Mouse (Mus musculus) hindbrain, embryonic 14.5 days (tissue): Measurements from ENCODE around the gene Cep41. TPM values are rescaled to one million over a fixed set of nuclear protein-coding genes. Genes with fewer than 3 reads are reported as not detected.

Source experiments
- ATAC-seq: fragments of 200-750 bp; cut with Nextera tagmentation; 2 replicates; pipeline ENCODE4 v1.8.0; 2017; ENCODE audit warnings: moderate number of reproducible peaks, mild to moderate bottlenecking, moderate TSS enrichment, moderate library complexity; ENCODE audit not compliant: low FRiP score
- DNase-seq: peaks from one replicate; pipeline ENCODE4 v3.0.0-alpha.2; 2015; ENCODE audit warnings: low spot score
- H3K27ac ChIP-seq: fragments of 300-500 bp; sonication (generic); 2 replicates; pipeline ENCODE4 v1.5.1; 2014; ENCODE audit warnings: mild to moderate bottlenecking, moderate library complexity
- H3K27me3 ChIP-seq: fragments of 300-500 bp; sonication (generic); 2 replicates; pipeline ENCODE4 v1.6.1; 2014; ENCODE audit warnings: mild to moderate bottlenecking, low read length, mixed read lengths; ENCODE audit not compliant: control insufficient read depth, insufficient read depth
- H3K36me3 ChIP-seq: fragments of 300-500 bp; sonication (generic); replicated peaks from 2 replicates; pipeline ENCODE4 v1.6.1; 2014; ENCODE audit not compliant: control insufficient read depth, insufficient read depth
- H3K4me1 ChIP-seq: fragments of 300-500 bp; sonication (generic); replicated peaks from 2 replicates; pipeline ENCODE4 v1.6.1; 2014; ENCODE audit warnings: antibody characterized with exemption, low read length, mixed read lengths; ENCODE audit not compliant: control insufficient read depth, insufficient read depth
- H3K4me2 ChIP-seq: fragments of 300-500 bp; sonication (generic); replicated peaks from 2 replicates; pipeline ENCODE4 v1.6.1; 2014; ENCODE audit warnings: mild to moderate bottlenecking, moderate library complexity
- H3K4me3 ChIP-seq: fragments of 300-500 bp; sonication (generic); replicated peaks from 2 replicates; pipeline ENCODE4 v1.5.1; 2014; ENCODE audit warnings: mild to moderate bottlenecking, low read length
- H3K9ac ChIP-seq: fragments of 300-500 bp; sonication (generic); 2 replicates; pipeline ENCODE4 v1.6.1; 2014
- H3K9me3 ChIP-seq: fragments of 300-500 bp; sonication (generic); 2 replicates; pipeline ENCODE4 v1.6.1; 2016; ENCODE audit warnings: low read length; ENCODE audit not compliant: control insufficient read depth
- WGBS: fragments of 180-500 bp; shearing (Covaris S2); extraction: QIAGEN DNeasy Blood & Tissue Kit; methylation state at CpG from one replicate; pipeline ENCODE4 v1.1.7; 2014; 5-methylcytosine and 5-hydroxymethylcytosine counted together
- polyA plus RNA-seq: library from polyadenylated mRNA; unstranded; fragments of >200 nt; fragmentation: Nextera tagmentation; extraction: Ambion mirVana; gene quantifications from 2 replicates; pipeline ENCODE4 v1.2.1, GENCODE M21; 2014

Gene Cep41
- polyA plus RNA-seq, 1 experiment from 2014 or later = 12.2 TPM

GRCm38 (mm10) chr6:30678482-30678881 is 15.1 kb downstream of the Cep41 start:
- Histone ChIP-seq H3K27ac (peak overlapping the region; percentile 52; the same call in 1 of the 2 replicates), H3K4me2 (no peak overlapping the region), H3K27me3 (no peaks in the 10 kb centered on the region), H3K9me3 (no peaks in the 10 kb centered on the region), H3K4me1 (peaks cover 56% of the 10 kb centered on the region), H3K36me3 (no peaks in the 10 kb centered on the region), H3K9ac (no peak overlapping the region), H3K4me3 (no peak overlapping the region)
- peak; percentile 59; the same call in 1 of the 2 replicates for ATAC-seq
- WGBS = 23% methylated on average over 6 of the region's 6 CpGs
- peak; percentile 56 for DNase-seq

- H3K9me3 ChIP-seq = no peaks in the 10 kb centered on the region
- 0 out of 2 replicates have a peak overlapping the region, but pooled peaks have one; percentile 35 for H3K27ac ChIP-seq
- H3K36me3 ChIP-seq = no peaks in the 10 kb centered on the region
- no peak for ATAC-seq
- H3K4me1 ChIP-seq = peaks cover 61% of the 10 kb centered on the region
- H3K9ac ChIP-seq = no peak overlapping the region
- 79% methylated on average over 9 of the region's 9 CpGs for WGBS
- no peak overlapping the region for H3K4me2 ChIP-seq
- DNase-seq = no peak
- H3K4me3 ChIP-seq = no peak overlapping the region
- no peaks in the 10 kb centered on the region for H3K27me3 ChIP-seq
These were observed 16.0 kb downstream of the Cep41 start for GRCm38 (mm10) chr6:30677591-30677990.

GRCm38 (mm10) chr6:30676506-30676905 is 17.0 kb downstream of the Cep41 start:
- ATAC-seq (no peak), DNase-seq (no peak)
- H3K9ac ChIP-seq = no peak overlapping the region
- WGBS = 83% methylated on average over 6 of the region's 6 CpGs
- H3K27ac ChIP-seq = no peak overlapping the region
- no peak overlapping the region for H3K4me3 ChIP-seq
- no peak overlapping the region for H3K4me2 ChIP-seq
- H3K36me3 ChIP-seq = no peaks in the 10 kb centered on the region
- H3K9me3 ChIP-seq = no peaks in the 10 kb centered on the region
- H3K4me1 ChIP-seq = peaks cover 57% of the 10 kb centered on the region
- H3K27me3 ChIP-seq = no peaks in the 10 kb centered on the region

GRCm38 (mm10) chr6:30675281-30675771 is 18.2 kb downstream of the Cep41 start:
- Histone ChIP-seq H3K36me3 (no peaks in the 10 kb centered on the region), H3K4me2 (peak overlapping the region; percentile 40), H3K9me3 (no peaks in the 10 kb centered on the region), H3K4me1 (peaks cover 57% of the 10 kb centered on the region), H3K4me3 (no peak overlapping the region), H3K9ac (peak overlapping the region; percentile 60), H3K27me3 (no peaks in the 10 kb centered on the region), H3K27ac (peak overlapping the region; percentile 96)
- DNase-seq = no peak
- 9% methylated on average over 11 of the region's 11 CpGs for WGBS
- peak; percentile 55 for ATAC-seq

- Histone ChIP-seq H3K27ac (peak overlapping the region; percentile 96), H3K27me3 (no peaks in the 10 kb centered on the region), H3K9ac (peak overlapping the region; percentile 60), H3K4me1 (peaks cover 57% of the 10 kb centered on the region), H3K36me3 (no peaks in the 10 kb centered on the region), H3K4me3 (no peak overlapping the region), H3K4me2 (peak overlapping the region; percentile 40), H3K9me3 (no peaks in the 10 kb centered on the region)
- ATAC-seq (peak; percentile 44; the same call in 1 of the 2 replicates), DNase-seq (peak; percentile 71)
- 29% methylated on average over 9 of the region's 9 CpGs for WGBS
These were observed 18.8 kb downstream of the Cep41 start for GRCm38 (mm10) chr6:30674714-30675280.

GRCm38 (mm10) chr6:30673764-30674561 is 19.6 kb downstream of the Cep41 start:
- Histone ChIP-seq H3K36me3 (no peaks in the 10 kb centered on the region), H3K27me3 (no peaks in the 10 kb centered on the region), H3K9me3 (no peaks in the 10 kb centered on the region), H3K27ac (peak overlapping the region; percentile 96), H3K9ac (peak overlapping the region; percentile 60), H3K4me1 (peaks cover 50% of the 10 kb centered on the region), H3K4me3 (no peak overlapping the region), H3K4me2 (peak overlapping the region; percentile 40)
- DNase-seq (peak; percentile 63), ATAC-seq (peak; percentile 55; the same call in 1 of the 2 replicates)
- 26% methylated on average over 14 of the region's 14 CpGs for WGBS

GRCm38 (mm10) chr6:30671696-30672095 is 21.9 kb downstream of the Cep41 start:
- WGBS = 63% methylated on average over 5 of the region's 5 CpGs
- Histone ChIP-seq H3K9ac (no peak overlapping the region), H3K27me3 (no peaks in the 10 kb centered on the region), H3K36me3 (no peaks in the 10 kb centered on the region), H3K9me3 (no peaks in the 10 kb centered on the region), H3K27ac (no peak overlapping the region), H3K4me2 (no peak overlapping the region), H3K4me1 (peaks cover 38% of the 10 kb centered on the region), H3K4me3 (no peak overlapping the region)
- ATAC-seq = no peak
- no peak for DNase-seq

- H3K4me1 ChIP-seq = 0 out of 2 replicates have a peak, but pooled peaks cover 8% of the 10 kb centered on the region
These were observed 26.0 kb downstream of the Cep41 start for GRCm38 (mm10) chr6:30667585-30667984.

GRCm38 (mm10) chr6:30666043-30666442 is 27.5 kb downstream of the Cep41 start:
- DNase-seq (no peak), ATAC-seq (no peak)
- H3K4me3 ChIP-seq = no peak overlapping the region
- H3K4me1 ChIP-seq = 0 out of 2 replicates have a peak, but pooled peaks cover 8% of the 10 kb centered on the region
- no peak overlapping the region for H3K4me2 ChIP-seq
- H3K27me3 ChIP-seq = no peaks in the 10 kb centered on the region
- H3K9me3 ChIP-seq = no peaks in the 10 kb centered on the region
- H3K27ac ChIP-seq = no peak overlapping the region
- 37% methylated on average over 6 of the region's 6 CpGs for WGBS
- no peak overlapping the region for H3K9ac ChIP-seq
- no peaks in the 10 kb centered on the region for H3K36me3 ChIP-seq

More at GRCm38 (mm10) chr6:30667585-30667984, 26.0 kb downstream of the Cep41 start:
- 59% methylated on average over 5 of the region's 5 CpGs for WGBS
- Histone ChIP-seq H3K27ac (peak overlapping the region; percentile 43; the same call in 1 of the 2 replicates), H3K4me3 (no peak overlapping the region), H3K9ac (no peak overlapping the region), H3K4me2 (no peak overlapping the region), H3K36me3 (no peaks in the 10 kb centered on the region), H3K9me3 (no peaks in the 10 kb centered on the region), H3K27me3 (no peaks in the 10 kb centered on the region)
- DNase-seq (no peak), ATAC-seq (no peak)
